Mouse (Mus musculus): ENCODE data around the gene Wfdc3.

Wfdc3 gene

GRCm38 (mm10) chr2:164787779-164788178, 42.0 kb upstream of the Wfdc3 start:
- no peaks in the 10 kb centered on the region for H3K9me3 ChIP-seq (ENCODE audit: low read length)
- H3K4me3 ChIP-seq (replicated peaks; ENCODE audit: low read length): no peak overlapping the region
- H3K36me3 ChIP-seq (ENCODE audit: insufficient read depth, low read length): peaks cover 36% of the 10 kb centered on the region
- TF ChIP-seq POU5F1 (IDR thresholded peaks at IDR 0.05; ENCODE audit: borderline replicate concordance, low read length): no peak
- TF ChIP-seq NANOG (IDR thresholded peaks at IDR 0.05; ENCODE audit: borderline replicate concordance, low read length): no peak
- no peak for TF ChIP-seq CTCF (conservative IDR thresholded peaks at IDR 0.05; ENCODE audit: low read length)
- H3K27me3 ChIP-seq (ENCODE audit: insufficient read depth, low read length): peaks cover 17% of the 10 kb centered on the region
- H3K4me1 ChIP-seq (replicated peaks; ENCODE audit: low read depth, low read length): peaks cover 75% of the 10 kb centered on the region

DNA sequence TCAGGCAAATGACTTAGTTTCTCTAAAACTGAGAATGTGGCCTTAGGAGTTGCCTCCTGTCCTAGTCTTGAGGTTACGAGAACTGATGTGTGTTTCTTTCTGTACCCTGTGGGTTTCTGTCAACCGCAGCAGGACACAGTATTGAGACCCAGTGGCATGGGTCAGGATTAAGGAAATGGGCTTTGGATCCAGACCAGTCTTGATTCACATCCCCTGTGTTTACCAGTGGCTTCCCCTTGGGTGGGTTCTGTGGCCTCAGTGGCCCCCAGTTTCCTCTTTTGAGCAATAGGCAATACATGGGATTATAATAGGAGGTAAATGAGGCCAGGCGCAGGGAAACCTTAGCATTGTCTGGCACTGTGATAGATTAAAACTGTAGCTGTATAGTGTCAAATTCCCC, 41.3 kb upstream of the Wfdc3 start:
- Histone ChIP-seq H3K9me3 (ENCODE audit: low read length) (no peaks in the 10 kb centered on the region), H3K27me3 (ENCODE audit: insufficient read depth, low read length) (peaks cover 20% of the 10 kb centered on the region), H3K4me1 (replicated peaks; ENCODE audit: low read depth, low read length) (peaks cover 68% of the 10 kb centered on the region), H3K4me3 (replicated peaks; ENCODE audit: low read length) (no peak overlapping the region), H3K36me3 (ENCODE audit: insufficient read depth, low read length) (peaks cover 29% of the 10 kb centered on the region)
- TF ChIP-seq CTCF (conservative IDR thresholded peaks at IDR 0.05; ENCODE audit: low read length) (no peak), NANOG (IDR thresholded peaks at IDR 0.05; ENCODE audit: borderline replicate concordance, low read length) (no peak), POU5F1 (IDR thresholded peaks at IDR 0.05; ENCODE audit: borderline replicate concordance, low read length) (no peak)

- H3K36me3 ChIP-seq (ENCODE audit: insufficient read depth, low read length): peaks cover 23% of the 10 kb centered on the region
- no peaks in the 10 kb centered on the region for H3K9me3 ChIP-seq (ENCODE audit: low read length)
- H3K4me3 ChIP-seq (replicated peaks; ENCODE audit: low read length): peak overlapping the region; percentile 88
- TF ChIP-seq CTCF (conservative IDR thresholded peaks at IDR 0.05; ENCODE audit: low read length) (no peak), POU5F1 (IDR thresholded peaks at IDR 0.05; ENCODE audit: borderline replicate concordance, low read length) (no peak), NANOG (IDR thresholded peaks at IDR 0.05; ENCODE audit: borderline replicate concordance, low read length) (no peak)
- peaks cover 62% of the 10 kb centered on the region for H3K4me1 ChIP-seq (replicated peaks; ENCODE audit: low read depth, low read length)
- H3K27me3 ChIP-seq (ENCODE audit: insufficient read depth, low read length): peaks cover 20% of the 10 kb centered on the region
These were observed 40.7 kb upstream of the Wfdc3 start for GRCm38 (mm10) chr2:164786388-164786885.

DNA sequence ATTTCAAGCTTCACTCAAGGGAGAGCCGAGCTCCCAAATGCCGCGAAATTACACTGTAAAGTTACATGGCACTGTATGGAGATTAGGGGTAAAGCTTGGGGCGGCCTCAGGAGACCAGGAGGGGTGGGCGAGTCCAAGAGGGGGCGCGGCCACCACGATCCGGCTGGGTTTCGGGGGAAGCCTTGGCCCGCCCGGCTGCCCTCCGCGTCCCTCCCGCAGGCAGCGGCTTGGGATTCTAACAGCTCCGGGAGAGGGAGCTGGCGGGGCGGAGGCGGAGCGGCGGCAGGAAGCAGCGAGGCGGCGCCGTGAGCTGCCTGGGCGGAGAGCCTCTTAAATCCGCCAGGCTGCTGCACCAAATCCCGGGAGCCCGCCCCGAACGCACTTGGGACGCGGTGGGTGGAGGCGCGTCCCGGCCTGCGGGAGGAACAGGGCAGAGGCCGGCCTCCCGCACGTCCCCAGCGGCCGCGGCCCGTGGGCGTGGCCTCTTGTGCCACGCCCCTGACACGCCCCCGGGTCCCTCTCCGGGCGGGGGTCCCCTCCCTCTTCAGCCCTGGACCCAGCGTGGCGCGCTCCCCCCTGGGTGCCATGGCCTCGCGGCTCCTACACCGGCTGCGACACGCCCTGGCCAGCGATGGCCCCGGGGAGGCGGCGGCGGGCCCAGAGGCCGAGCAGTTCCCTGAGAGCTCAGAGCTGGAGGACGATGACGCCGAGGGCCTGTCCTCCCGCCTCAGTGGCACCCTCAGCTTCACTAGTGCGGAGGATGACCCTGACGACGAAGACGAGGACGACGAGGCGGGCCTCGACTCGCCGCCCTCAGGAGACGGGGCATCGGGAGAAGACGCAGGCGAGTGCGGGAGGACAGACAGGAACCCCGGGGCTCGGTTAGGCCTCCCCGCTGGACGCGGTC, 40.0 kb upstream of the Wfdc3 start, which contains the start of gene Snx21:
TSS of gene Snx21 (plus strand) at position 343 of the 907 bp plus-strand sequence.
- no peaks in the 10 kb centered on the region for H3K9me3 ChIP-seq (ENCODE audit: low read length)
- H3K27me3 ChIP-seq (ENCODE audit: insufficient read depth, low read length): peaks cover 20% of the 10 kb centered on the region
- TF ChIP-seq NANOG (IDR thresholded peaks at IDR 0.05; ENCODE audit: borderline replicate concordance, low read length): no peak
- no peak for TF ChIP-seq CTCF (conservative IDR thresholded peaks at IDR 0.05; ENCODE audit: low read length)
- no peak for TF ChIP-seq POU5F1 (IDR thresholded peaks at IDR 0.05; ENCODE audit: borderline replicate concordance, low read length)
- peak within 1 kb of the TSS; percentile 88 for H3K4me3 ChIP-seq (replicated peaks; ENCODE audit: low read length)
- peaks cover 16% of the 10 kb centered on the region for H3K36me3 ChIP-seq (ENCODE audit: insufficient read depth, low read length)
- peaks cover 55% of the 10 kb centered on the region for H3K4me1 ChIP-seq (replicated peaks; ENCODE audit: low read depth, low read length)

- Histone ChIP-seq H3K27me3 (ENCODE audit: insufficient read depth, low read length) (peaks cover 20% of the 10 kb centered on the region), H3K4me1 (replicated peaks; ENCODE audit: low read depth, low read length) (peaks cover 48% of the 10 kb centered on the region), H3K9me3 (ENCODE audit: low read length) (no peaks in the 10 kb centered on the region), H3K4me3 (replicated peaks; ENCODE audit: low read length) (peak overlapping the region; percentile 88), H3K36me3 (ENCODE audit: insufficient read depth, low read length) (peaks cover 9% of the 10 kb centered on the region)
- no peak for TF ChIP-seq POU5F1 (IDR thresholded peaks at IDR 0.05; ENCODE audit: borderline replicate concordance, low read length)
These were observed 39.2 kb upstream of the Wfdc3 start for GRCm38 (mm10) chr2:164784869-164785420.

GRCm38 (mm10) chr2:164783926-164784581, 38.3 kb upstream of the Wfdc3 start:
- TF ChIP-seq CTCF (conservative IDR thresholded peaks at IDR 0.05; ENCODE audit: low read length): peak; percentile 63
- TF ChIP-seq POU5F1 (IDR thresholded peaks at IDR 0.05; ENCODE audit: borderline replicate concordance, low read length): no peak
- TF ChIP-seq NANOG (IDR thresholded peaks at IDR 0.05; ENCODE audit: borderline replicate concordance, low read length): no peak
- H3K9me3 ChIP-seq (ENCODE audit: low read length): no peaks in the 10 kb centered on the region
- peaks cover 7% of the 10 kb centered on the region for H3K36me3 ChIP-seq (ENCODE audit: insufficient read depth, low read length)
- no peak overlapping the region for H3K4me3 ChIP-seq (replicated peaks; ENCODE audit: low read length)
- H3K27me3 ChIP-seq (ENCODE audit: insufficient read depth, low read length): peaks cover 26% of the 10 kb centered on the region
- H3K4me1 ChIP-seq (replicated peaks; ENCODE audit: low read depth, low read length): peaks cover 46% of the 10 kb centered on the region

DNA sequence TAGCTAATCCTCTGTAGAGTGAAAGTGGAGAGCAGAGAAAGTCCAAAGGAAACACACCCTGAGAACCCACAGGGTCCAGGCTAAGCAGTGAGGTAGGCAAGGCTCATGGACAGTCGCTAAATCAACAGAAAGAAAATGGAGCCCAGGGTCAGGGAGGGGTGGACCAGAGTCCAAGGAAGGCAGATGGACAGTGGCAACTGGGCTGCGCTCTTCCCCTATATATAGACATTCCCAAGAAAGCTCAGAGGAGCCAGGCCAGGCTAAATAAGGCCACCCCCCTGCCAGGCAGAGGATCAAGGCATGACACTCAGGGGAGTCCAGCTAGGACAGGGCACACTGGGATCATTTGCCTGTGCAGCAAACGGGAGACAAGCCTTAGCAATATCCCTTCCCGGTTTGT, 36.1 kb upstream of the Wfdc3 start:
- Histone ChIP-seq H3K4me1 (replicated peaks; ENCODE audit: low read depth, low read length) (peaks cover 36% of the 10 kb centered on the region), H3K27me3 (ENCODE audit: insufficient read depth, low read length) (peaks cover 46% of the 10 kb centered on the region), H3K4me3 (replicated peaks; ENCODE audit: low read length) (no peak overlapping the region), H3K9me3 (ENCODE audit: low read length) (no peaks in the 10 kb centered on the region), H3K36me3 (ENCODE audit: insufficient read depth, low read length) (no peaks in the 10 kb centered on the region)
- TF ChIP-seq POU5F1 (IDR thresholded peaks at IDR 0.05; ENCODE audit: borderline replicate concordance, low read length): no peak
- no peak for TF ChIP-seq CTCF (conservative IDR thresholded peaks at IDR 0.05; ENCODE audit: low read length)
- TF ChIP-seq NANOG (IDR thresholded peaks at IDR 0.05; ENCODE audit: borderline replicate concordance, low read length): no peak

DNA sequence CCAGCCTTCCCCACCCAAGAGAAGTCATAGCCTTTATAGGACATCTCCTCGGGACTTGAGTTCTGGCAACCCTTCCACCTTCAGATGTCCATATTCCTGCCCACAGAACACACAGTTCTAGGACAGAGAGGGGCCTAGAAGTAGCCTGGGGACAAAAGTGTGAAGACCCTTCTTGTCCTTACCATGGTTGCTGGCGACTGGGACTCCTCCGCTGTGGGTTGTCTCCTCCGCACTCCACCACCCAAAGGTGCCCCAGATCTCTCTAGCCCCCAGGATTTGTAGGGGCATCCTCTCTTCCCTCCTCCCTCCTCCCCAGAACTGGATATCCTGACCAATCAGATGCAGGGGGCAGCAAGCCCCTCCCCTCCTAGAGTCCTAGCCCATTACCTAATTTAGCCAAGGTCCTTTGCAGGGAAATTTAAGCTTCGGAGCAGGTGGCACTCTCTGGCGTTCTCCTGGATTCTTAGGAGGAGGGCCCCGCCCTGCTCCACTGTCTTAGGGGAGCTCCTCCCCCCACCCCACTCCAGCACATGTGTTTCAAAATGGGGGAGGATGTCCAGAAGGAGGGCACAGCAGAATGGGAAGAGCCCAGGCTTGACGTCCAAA, 33.9 kb upstream of the Wfdc3 start, which contains the start of gene Tnnc2:
TSS of gene Tnnc2 (minus strand) at position 487 of the 606 bp plus-strand sequence.
- Histone ChIP-seq H3K36me3 (ENCODE audit: insufficient read depth, low read length) (no peaks in the 10 kb centered on the region), H3K4me3 (replicated peaks; ENCODE audit: low read length) (no peak within 1 kb of the TSS), H3K27me3 (ENCODE audit: insufficient read depth, low read length) (peaks cover 46% of the 10 kb centered on the region), H3K9me3 (ENCODE audit: low read length) (no peaks in the 10 kb centered on the region), H3K4me1 (replicated peaks; ENCODE audit: low read depth, low read length) (peaks cover 26% of the 10 kb centered on the region)
- TF ChIP-seq POU5F1 (IDR thresholded peaks at IDR 0.05; ENCODE audit: borderline replicate concordance, low read length): no peak
- TF ChIP-seq CTCF (conservative IDR thresholded peaks at IDR 0.05; ENCODE audit: low read length): no peak
- TF ChIP-seq NANOG (IDR thresholded peaks at IDR 0.05; ENCODE audit: borderline replicate concordance, low read length): no peak

All from E14TG2a.4 (cell line).